Mouse (Mus musculus) limb, embryonic 11.5 days (tissue): ENCODE data around the gene Gmppa. TPM values are rescaled to one million over a fixed set of nuclear protein-coding genes. Genes with fewer than 3 reads are reported as not detected.

Experiments
- ATAC-seq: fragments of 200-750 bp; cut with Nextera tagmentation; 2 replicates; pipeline ENCODE4 v1.8.0; 2017; ENCODE audit warnings: low read depth; ENCODE audit not compliant: insufficient number of reproducible peaks, low FRiP score, low TSS enrichment
- DNase-seq: peaks from one replicate; pipeline ENCODE4 v3.0.0-alpha.2; 2015; ENCODE audit warnings: low spot score
- H3K27ac ChIP-seq: fragments of 300-500 bp; sonication (generic); replicated peaks from 2 replicates; pipeline ENCODE4 v1.5.1; 2014; ENCODE audit warnings: low read depth, mild to moderate bottlenecking, low read length
- H3K27me3 ChIP-seq: fragments of 300-500 bp; sonication (generic); 2 replicates; pipeline ENCODE4 v1.6.1; 2014; ENCODE audit warnings: mild to moderate bottlenecking, low read length, mixed read lengths; ENCODE audit not compliant: control insufficient read depth, insufficient read depth
- H3K36me3 ChIP-seq: fragments of 300-500 bp; sonication (generic); 2 replicates; pipeline ENCODE4 v1.6.1; 2014; ENCODE audit warnings: mild to moderate bottlenecking, low read length, moderate library complexity, mixed read lengths; ENCODE audit not compliant: control insufficient read depth, insufficient read depth
- H3K4me1 ChIP-seq: fragments of 300-500 bp; sonication (generic); 2 replicates; pipeline ENCODE4 v1.6.1; 2014; ENCODE audit warnings: low read length, mixed read lengths; ENCODE audit not compliant: control insufficient read depth, insufficient read depth
- H3K4me2 ChIP-seq: fragments of 300-500 bp; sonication (generic); 2 replicates; pipeline ENCODE4 v1.6.1; 2014; ENCODE audit warnings: low read depth, mild to moderate bottlenecking, moderate library complexity; ENCODE audit not compliant: severe bottlenecking
- H3K4me3 ChIP-seq: fragments of 300-500 bp; sonication (generic); 2 replicates; pipeline ENCODE4 v1.5.1; 2014; ENCODE audit warnings: low read depth, low read length
- H3K9ac ChIP-seq: fragments of 300-500 bp; sonication (generic); 2 replicates; pipeline ENCODE4 v1.6.1; 2014; ENCODE audit warnings: mild to moderate bottlenecking, low read length
- H3K9me3 ChIP-seq: fragments of 300-500 bp; sonication (generic); 2 replicates; pipeline ENCODE4 v1.6.1; 2016; ENCODE audit warnings: low read length; ENCODE audit not compliant: control insufficient read depth
- WGBS: fragments of 180-500 bp; shearing (Covaris S2); extraction: QIAGEN DNeasy Blood & Tissue Kit; methylation state at CpG from one replicate; pipeline ENCODE4 v1.1.7; 2014; 5-methylcytosine and 5-hydroxymethylcytosine counted together
- polyA plus RNA-seq: library from polyadenylated mRNA; unstranded; fragments of >200 nt; fragmentation: Nextera tagmentation; extraction: Ambion mirVana; gene quantifications from 2 replicates; pipeline ENCODE4 v1.2.1, GENCODE M21; 2014

Gmppa gene
- polyA plus RNA-seq, 1 experiment from 2014 or later = 49.9 TPM

- peaks cover 6% of the 10 kb centered on the region; the same call in 1 of the 2 replicates for H3K27me3 ChIP-seq
- peaks cover 5% of the 10 kb centered on the region for H3K36me3 ChIP-seq
- H3K4me2 ChIP-seq = no peak overlapping the region
Measured at GRCm38 (mm10) chr1:75492579-75493170, 56.9 kb downstream of the Gmppa start.

More at GRCm38 (mm10) chr1:75492579-75493170, 56.9 kb downstream of the Gmppa start:
- ATAC-seq = no peak
- Histone ChIP-seq H3K9me3 (no peaks in the 10 kb centered on the region), H3K9ac (no peak overlapping the region), H3K4me3 (no peak overlapping the region), H3K4me1 (peaks cover 5% of the 10 kb centered on the region; the same call in 1 of the 2 replicates), H3K27ac (no peak overlapping the region)
- WGBS = 37% methylated on average over 24 of the region's 24 CpGs
- no peak for DNase-seq

Other genes with a start within 250 kb of the Gmppa start
- gene Ankzf1, start 243.8 kb upstream of the Gmppa start, polyA plus RNA-seq = 17.5 and 19.7 TPM in 2 replicates
- gene Atg9a, start 243.7 kb upstream of the Gmppa start, polyA plus RNA-seq = 15.1 and 18.0 TPM in 2 replicates
- 17.7 and 18.5 TPM in 2 replicates for gene Glb1l, start 225.1 kb upstream of the Gmppa start, polyA plus RNA-seq
- gene Stk16, start 225.1 kb upstream of the Gmppa start, polyA plus RNA-seq = 125 and 132 TPM in 2 replicates
- 14.0 and 16.4 TPM in 2 replicates for gene Tuba4a, start 216.1 kb upstream of the Gmppa start, polyA plus RNA-seq
- not detected in 2 replicates for gene A630095N17Rik, start 203.8 kb upstream of the Gmppa start, polyA plus RNA-seq
- gene Dnajb2, start 199.5 kb upstream of the Gmppa start, polyA plus RNA-seq = 16.9 and 17.6 TPM in 2 replicates
- gene Ptprn, start 171.4 kb upstream of the Gmppa start, polyA plus RNA-seq = 0.16 and 0.17 TPM in 2 replicates
- gene Resp18, start 157.5 kb upstream of the Gmppa start, polyA plus RNA-seq = not detected in 2 replicates
- gene Dnpep, start 117.9 kb upstream of the Gmppa start, polyA plus RNA-seq = 112 TPM in 2 replicates
- gene Des, start 75.6 kb upstream of the Gmppa start, polyA plus RNA-seq = 5.0 and 5.3 TPM in 2 replicates
- gene Speg, start 60.6 kb upstream of the Gmppa start, polyA plus RNA-seq = 32.9 and 33.6 TPM in 2 replicates
- 0.07 and 0.13 TPM in 2 replicates for gene Asic4, start 14.5 kb downstream of the Gmppa start, polyA plus RNA-seq
- gene Chpf, start 43.4 kb downstream of the Gmppa start, polyA plus RNA-seq = 14.2 and 16.1 TPM in 2 replicates
- gene Tmem198, start 43.6 kb downstream of the Gmppa start, polyA plus RNA-seq = 0.17 and 0.18 TPM in 2 replicates
- gene Obsl1, start 70.5 kb downstream of the Gmppa start, polyA plus RNA-seq = 67.4 and 72.5 TPM in 2 replicates
- 1.3 and 2.3 TPM in 2 replicates for gene Inha, start 71.1 kb downstream of the Gmppa start, polyA plus RNA-seq
- gene Stk11ip, start 85.6 kb downstream of the Gmppa start, polyA plus RNA-seq = 20.5 and 21.9 TPM in 2 replicates
- 9.3 and 12.3 TPM in 2 replicates for gene Slc4a3, start 110.3 kb downstream of the Gmppa start, polyA plus RNA-seq